In genomic region chrX:102215356-102215755, GRCm38 (mm10) we compare ENCODE assay signal across 10 mouse cellular contexts. TPM values are rescaled to one million over a fixed set of nuclear protein-coding genes. Genes with fewer than 3 reads are reported as not detected.
DNase-seq lines count a peak whose midpoint lies in the region; ATAC-seq and TF ChIP-seq lines count a peak whose summit lies in the region.
"Not testable (repeated sequence)": the region's sequence is repeated elsewhere in the genome, so short reads cannot be mapped to it uniquely, and the experiment has no call there.
"Had no signal": no experiment of that assay in that cellular context is flagged by ENCODE, and none has a peak within 500 bp of the region (broad histone marks: within the 10 kb centered on the region; RNA-seq: fewer than 3 reads in every experiment).

No protein-coding gene starts in this region.

- H3K4me2 ChIP-seq in liver, embryonic 14.5 days (ENCODE audit: low read depth), result not testable (repeated sequence)

- not testable (repeated sequence) for H3K9ac ChIP-seq in ES-Bruce4 (ENCODE audit: low read depth, poor library complexity, severe bottlenecking); liver, embryonic 14.5 days (replicated peaks)

- not testable (repeated sequence) for ATAC-seq in liver, embryonic 14.5 days (ENCODE audit: insufficient read depth)

- H3K36me3 ChIP-seq in ES-Bruce4 (ENCODE audit: control insufficient read depth, insufficient read depth, low read length, poor library complexity, severe bottlenecking); liver, embryonic 14.5 days (replicated peaks; ENCODE audit: control insufficient read depth, insufficient read depth, low read depth): not testable (repeated sequence)

- not testable (repeated sequence) for H3K9me3 ChIP-seq in ES-Bruce4 (replicated peaks; ENCODE audit: control insufficient read depth, insufficient read depth, low read length, poor library complexity, severe bottlenecking); liver, embryonic 14.5 days (ENCODE audit: control insufficient read depth, low read length)

- H3K27me3 ChIP-seq in ES-Bruce4 (ENCODE audit: control insufficient read depth, insufficient read depth, low read length, poor library complexity, severe bottlenecking); liver, embryonic 14.5 days (ENCODE audit: control insufficient read depth, insufficient read depth, low read length): not testable (repeated sequence)

- peak; percentile 32 for DNase-seq in adrenal gland, postnatal 10 days
- DNase-seq in cerebellum, postnatal 14 days, result peak; percentile 19 to 32
- DNase-seq in gastrocnemius, adult 2 months, result peak; percentile 18
- peak; percentile 6 for DNase-seq in kidney, adult 11 months
- peak; percentile 3 to 16 (median 9) for DNase-seq in liver, embryonic 14.5 days (ENCODE audit: low read depth in 3 of 3, low spot score in 3 of 3)
- DNase-seq in neural tube, embryonic 10.5 days (ENCODE audit: extremely low spot score, low spot score), result peak; percentile 25
- peak; percentile 45 for DNase-seq in thymus, postnatal 0 days (ENCODE audit: low spot score)

- not testable (repeated sequence) for H3K27ac ChIP-seq in ES-Bruce4 (ENCODE audit: insufficient read depth, low read length); gastrocnemius, adult 2 months; liver, embryonic 14.5 days

- intact Hi-C loops in gastrocnemius, adult 2 months (cut with DNase I), result not testable (repeated sequence)

- not testable (repeated sequence) for TF ChIP-seq POLR2A in ES-Bruce4 (IDR thresholded peaks at IDR 0.05; ENCODE audit: insufficient read depth, low read length)

- 20% methylated on average over 9 of the region's 9 CpGs for WGBS in liver, embryonic 14.5 days (ENCODE audit: insufficient replicate concordance)

- H3K4me3 ChIP-seq in ES-Bruce4 (ENCODE audit: low read depth, low read length); gastrocnemius, adult 2 months; liver, embryonic 14.5 days (ENCODE audit: insufficient read depth in 1 of 2, low read depth in 2 of 2, low read length in 2 of 2): not testable (repeated sequence)

- not testable (repeated sequence) for H3K4me1 ChIP-seq in ES-Bruce4 (ENCODE audit: control insufficient read depth, insufficient read depth, low read length); liver, embryonic 14.5 days (replicated peaks; ENCODE audit: control insufficient read depth in 2 of 2, insufficient read depth in 2 of 2, low read length in 1 of 2)

- TF ChIP-seq CTCF in ES-Bruce4 (IDR thresholded peaks at IDR 0.05; ENCODE audit: low read depth, low read length), result peak; percentile 14
- peak; percentile 51 for TF ChIP-seq CTCF in gastrocnemius, adult 2 months (IDR thresholded peaks at IDR 0.05)
- peak; percentile 70 for TF ChIP-seq CTCF in liver, embryonic 14.5 days (IDR thresholded peaks at IDR 0.05; ENCODE audit: low read depth)

- not testable (repeated sequence) for TF ChIP-seq EP300 in ES-Bruce4 (IDR thresholded peaks at IDR 0.05; ENCODE audit: insufficient read depth, low read depth, low read length); liver, embryonic 14.5 days (IDR thresholded peaks at IDR 0.05; ENCODE audit: low read depth)

RNA-seq across cellular contexts. Expression of gene Rps4x, which starts 26.2 kb away (rescaled TPM):
- polyA plus RNA-seq in ES-Bruce4 (2011; ENCODE audit: insufficient read depth, insufficient read length, low read depth, missing spikeins), result 2,517 and 2,552 TPM in 2 replicates
- total RNA-seq in adrenal gland, postnatal 10 days (2021), result 1,000 to 10,000 TPM; 1,082 to 1,181 TPM
- 100 to 1,000 TPM; 505 to 553 TPM for total RNA-seq in gastrocnemius, adult 2 months (2021)
- 594 and 1,018 TPM in 2 replicates for polyA plus RNA-seq in liver, embryonic 14.5 days (2012; rRNA removed)
- polyA plus RNA-seq in liver, embryonic 14.5 days (2014; fragmentation: Nextera tagmentation; extraction: Ambion mirVana), result 625 and 638 TPM in 2 replicates
- 978 and 998 TPM in 2 replicates for polyA plus RNA-seq in thymus, postnatal 0 days (2015; fragmentation: Nextera tagmentation; extraction: Ambion mirVana)

RNA-seq across cellular contexts. Expression of gene Cited1, which starts 36.6 kb away (rescaled TPM):
- 9.5 and 10.7 TPM in 2 replicates for polyA plus RNA-seq in ES-Bruce4 (2011; ENCODE audit: insufficient read depth, insufficient read length, low read depth, missing spikeins)
- 1 to 10 TPM; 1.7 to 1.8 TPM for total RNA-seq in adrenal gland, postnatal 10 days (2021)
- under 1 TPM; 0.38 to 0.45 TPM for total RNA-seq in gastrocnemius, adult 2 months (2021)
- 45.2 and 69.2 TPM in 2 replicates for polyA plus RNA-seq in liver, embryonic 14.5 days (2012; rRNA removed)
- 61.0 and 69.3 TPM in 2 replicates for polyA plus RNA-seq in liver, embryonic 14.5 days (2014; fragmentation: Nextera tagmentation; extraction: Ambion mirVana)
- polyA plus RNA-seq in thymus, postnatal 0 days (2015; fragmentation: Nextera tagmentation; extraction: Ambion mirVana), result 1.3 and 1.4 TPM in 2 replicates
- total RNA-seq: monocyte, adult 5-6 weeks had no signal

RNA-seq across cellular contexts. Expression of gene Ercc6l, which starts 58.5 kb away (rescaled TPM):
- polyA plus RNA-seq in ES-Bruce4 (2011; ENCODE audit: insufficient read depth, insufficient read length, low read depth, missing spikeins), result 22.3 and 23.1 TPM in 2 replicates
- 1 to 10 TPM; 2.4 to 3.1 TPM for total RNA-seq in adrenal gland, postnatal 10 days (2021)
- under 1 TPM; 0.08 TPM for total RNA-seq in gastrocnemius, adult 2 months (2021)
- 3.1 and 5.3 TPM in 2 replicates for polyA plus RNA-seq in liver, embryonic 14.5 days (2012; rRNA removed)
- polyA plus RNA-seq in liver, embryonic 14.5 days (2014; fragmentation: Nextera tagmentation; extraction: Ambion mirVana), result 11.1 and 14.7 TPM in 2 replicates
- polyA plus RNA-seq in thymus, postnatal 0 days (2015; fragmentation: Nextera tagmentation; extraction: Ambion mirVana), result 10.4 and 11.3 TPM in 2 replicates
- polyA plus RNA-seq: adrenal gland, adult 2 months had no signal

Comparison
In these comparisons a context has a peak if more than half of its experiments do, and no peak if none do; other contexts are left out.
1. CTCF ChIP-seq: peak in every context shown above with its lines; median percentile 70 in liver, embryonic 14.5 days; 51 in gastrocnemius, adult 2 months; 14 in ES-Bruce4.